Mouse (Mus musculus): Measurements from ENCODE around the gene Cd68. TPM values are rescaled to one million over a fixed set of nuclear protein-coding genes. Genes with fewer than 3 reads are reported as not detected.
"Not testable (repeated sequence)": the region's sequence is repeated elsewhere in the genome, so short reads cannot be mapped to it uniquely, and the experiment has no call there.

Cd68 gene
- total and polyA plus RNA-seq, 3 experiments = 7.4 to 14.8 (median 7.6) TPM

- Histone ChIP-seq H3K27me3 (ENCODE audit: control insufficient read depth, insufficient read depth, low read length) (no peaks in the 10 kb centered on the region), H3K36me3 (ENCODE audit: control insufficient read depth, insufficient read depth, low read length) (peaks cover 9% of the 10 kb centered on the region), H3K4me1 (ENCODE audit: control insufficient read depth, insufficient read depth, low read length) (peaks cover 4% of the 10 kb centered on the region), H3K79me2 (replicated peaks; ENCODE audit: control insufficient read depth, insufficient read depth, low read length) (peaks cover 2% of the 10 kb centered on the region), H3K9ac (ENCODE audit: low read depth, low read length) (no peak overlapping the region), H3K27ac (no peak overlapping the region), H3K4me3 (no peak overlapping the region)
- no peak for DNase-seq
- intact Hi-C loops (cut with DNase I) = loop anchor here (2.0 kb wide), 1 partner anchor 27 kb away; no protein-coding TSS in a partner anchor
- 53% methylated on average over 1 of the region's 1 CpGs for WGBS
- TF ChIP-seq CTCF (IDR thresholded peaks at IDR 0.05) = peak; percentile 82
- TF ChIP-seq POLR2A (IDR thresholded peaks at IDR 0.05; ENCODE audit: insufficient read depth, low read depth, low read length) = no peak
These were observed 36.2 kb downstream of the Cd68 start for GRCm38 (mm10) chr11:69629802-69630201.

DNA sequence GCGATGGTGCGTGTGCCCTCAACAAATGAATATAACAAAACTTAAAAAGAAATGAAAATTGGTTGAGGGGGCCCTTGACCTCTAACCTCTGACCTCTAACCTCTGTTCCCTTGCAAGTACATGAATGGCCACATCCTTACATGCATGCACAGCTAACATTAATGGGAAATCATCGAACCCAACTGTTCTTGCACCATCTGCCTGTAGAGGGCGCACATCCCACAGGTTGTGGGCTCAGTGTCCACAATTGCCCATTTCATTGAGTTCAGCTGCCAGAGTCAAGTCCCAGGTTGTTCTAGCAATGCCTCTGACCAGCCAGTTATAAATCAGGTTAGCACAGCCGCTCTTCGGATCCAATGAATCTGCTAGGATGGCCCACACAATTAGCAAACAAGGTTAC lies 37.7 kb downstream of the Cd68 start:
- Histone ChIP-seq H3K4me1 (ENCODE audit: control insufficient read depth, insufficient read depth, low read length) (no peaks in the 10 kb centered on the region), H3K27me3 (ENCODE audit: control insufficient read depth, insufficient read depth, low read length) (no peaks in the 10 kb centered on the region), H3K4me3 (no peak overlapping the region), H3K79me2 (replicated peaks; ENCODE audit: control insufficient read depth, insufficient read depth, low read length) (peaks cover 2% of the 10 kb centered on the region), H3K36me3 (ENCODE audit: control insufficient read depth, insufficient read depth, low read length) (0 out of 2 replicates have a peak, but pooled peaks cover 2% of the 10 kb centered on the region), H3K9ac (ENCODE audit: low read depth, low read length) (no peak overlapping the region), H3K27ac (no peak overlapping the region)
- intact Hi-C loops (cut with DNase I) = loop anchor here (2.0 kb wide), 1 partner anchor 29 kb away; no protein-coding TSS in a partner anchor
- 39% methylated on average over 6 of the region's 6 CpGs for WGBS
- TF ChIP-seq EP300 (IDR thresholded peaks at IDR 0.05; ENCODE audit: insufficient read depth, low read depth, low read length) (peak; percentile 67; the same call in 1 of the 2 replicates), CTCF (IDR thresholded peaks at IDR 0.05) (peak; percentile 96), POLR2A (IDR thresholded peaks at IDR 0.05; ENCODE audit: insufficient read depth, low read depth, low read length) (no peak)
- DNase-seq = peak; percentile 70 to 82

DNA sequence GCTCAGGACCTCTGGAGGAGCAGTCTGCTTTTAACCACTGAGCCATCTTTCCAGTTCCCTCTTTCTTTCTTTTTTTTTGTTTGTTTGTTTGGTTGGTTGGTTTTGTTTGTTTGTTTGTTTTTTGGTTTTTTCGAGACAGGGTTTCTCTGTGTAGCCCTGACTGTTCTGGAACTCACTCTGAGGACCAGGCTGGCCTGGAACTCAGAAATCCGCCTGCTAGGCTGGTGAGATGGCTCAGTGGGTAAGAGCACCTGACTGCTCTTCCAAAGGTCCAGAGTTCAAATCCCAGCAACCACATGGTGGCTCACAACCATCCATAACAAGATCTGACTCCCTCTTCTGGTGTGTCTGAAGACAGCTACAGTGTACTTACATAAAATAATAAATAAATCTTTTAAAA lies 41.6 kb downstream of the Cd68 start:
- H3K4me3 ChIP-seq; H3K9ac ChIP-seq (ENCODE audit: low read depth, low read length); H3K79me2 ChIP-seq (replicated peaks; ENCODE audit: control insufficient read depth, insufficient read depth, low read length); H3K27ac ChIP-seq; H3K36me3 ChIP-seq (ENCODE audit: control insufficient read depth, insufficient read depth, low read length); H3K27me3 ChIP-seq (ENCODE audit: control insufficient read depth, insufficient read depth, low read length); DNase-seq; H3K4me1 ChIP-seq (ENCODE audit: control insufficient read depth, insufficient read depth, low read length); intact Hi-C loops (cut with DNase I): not testable (repeated sequence)
- WGBS = 89% methylated on average over 2 of the region's 2 CpGs

- Histone ChIP-seq H3K79me2 (replicated peaks; ENCODE audit: control insufficient read depth, insufficient read depth, low read length) (no peaks in the 10 kb centered on the region), H3K4me3 (no peak overlapping the region), H3K9ac (ENCODE audit: low read depth, low read length) (no peak overlapping the region), H3K4me1 (ENCODE audit: control insufficient read depth, insufficient read depth, low read length) (peaks cover 1% of the 10 kb centered on the region; the same call in 1 of the 2 replicates), H3K27ac (no peak overlapping the region), H3K27me3 (ENCODE audit: control insufficient read depth, insufficient read depth, low read length) (no peaks in the 10 kb centered on the region), H3K36me3 (ENCODE audit: control insufficient read depth, insufficient read depth, low read length) (no peaks in the 10 kb centered on the region)
- 86% methylated on average over 4 of the region's 4 CpGs for WGBS
- DNase-seq = no peak
- TF ChIP-seq CTCF (IDR thresholded peaks at IDR 0.05) (no peak), EP300 (IDR thresholded peaks at IDR 0.05; ENCODE audit: insufficient read depth, low read depth, low read length) (no peak), POLR2A (IDR thresholded peaks at IDR 0.05; ENCODE audit: insufficient read depth, low read depth, low read length) (no peak)
- intact Hi-C loops (cut with DNase I) = no loop called here
These were observed 42.9 kb downstream of the Cd68 start for GRCm38 (mm10) chr11:69623006-69623405.

DNA sequence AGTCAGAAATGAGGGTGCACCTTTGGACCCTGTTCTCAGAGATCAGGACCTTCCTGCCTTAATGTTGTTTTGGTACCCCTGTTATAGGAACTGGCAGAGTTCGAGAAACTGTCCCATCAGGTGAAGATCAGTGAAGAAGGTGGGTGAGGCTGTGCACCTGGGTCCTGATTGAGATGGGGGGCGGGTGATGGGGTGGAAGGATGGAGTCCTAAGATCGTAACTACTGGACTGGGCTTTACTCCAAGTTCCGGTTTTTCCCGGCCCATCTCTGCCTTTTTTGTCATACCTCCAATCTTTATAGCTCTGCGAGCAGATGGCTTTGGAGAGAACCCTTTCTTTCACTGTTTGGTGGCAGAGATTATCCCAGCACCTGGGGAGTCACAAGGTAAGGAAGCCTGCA lies 43.5 kb downstream of the Cd68 start:
- H3K36me3 ChIP-seq (ENCODE audit: control insufficient read depth, insufficient read depth, low read length) = no peaks in the 10 kb centered on the region
- 23% methylated on average over 6 of the region's 6 CpGs for WGBS
- peak overlapping the region; percentile 67 for H3K9ac ChIP-seq (ENCODE audit: low read depth, low read length)
- peak overlapping the region; percentile 79 for H3K4me3 ChIP-seq
- peak overlapping the region; percentile 86 for H3K27ac ChIP-seq
- intact Hi-C loops (cut with DNase I) = no loop called here
- no peak for TF ChIP-seq EP300 (IDR thresholded peaks at IDR 0.05; ENCODE audit: insufficient read depth, low read depth, low read length)
- TF ChIP-seq POLR2A (IDR thresholded peaks at IDR 0.05; ENCODE audit: insufficient read depth, low read depth, low read length) = no peak
- TF ChIP-seq CTCF (IDR thresholded peaks at IDR 0.05) = no peak
- no peaks in the 10 kb centered on the region for H3K27me3 ChIP-seq (ENCODE audit: control insufficient read depth, insufficient read depth, low read length)
- H3K79me2 ChIP-seq (replicated peaks; ENCODE audit: control insufficient read depth, insufficient read depth, low read length) = no peaks in the 10 kb centered on the region
- DNase-seq = no peak
- peaks cover 1% of the 10 kb centered on the region; the same call in 1 of the 2 replicates for H3K4me1 ChIP-seq (ENCODE audit: control insufficient read depth, insufficient read depth, low read length)

GRCm38 (mm10) chr11:69621571-69622268 lies 44.2 kb downstream of the Cd68 start, which contains the start of gene Sat2:
TSS of gene Sat2 (plus strand) at chr11:69622024.
- H3K27ac ChIP-seq = peak within 1 kb of the TSS; percentile 86
- no peaks in the 10 kb centered on the region for H3K79me2 ChIP-seq (replicated peaks; ENCODE audit: control insufficient read depth, insufficient read depth, low read length)
- 1% methylated on average over 20 of the region's 20 CpGs for WGBS
- H3K36me3 ChIP-seq (ENCODE audit: control insufficient read depth, insufficient read depth, low read length) = no peaks in the 10 kb centered on the region
- DNase-seq = peak; percentile 70 to 75
- peaks cover 1% of the 10 kb centered on the region; the same call in 1 of the 2 replicates for H3K4me1 ChIP-seq (ENCODE audit: control insufficient read depth, insufficient read depth, low read length)
- peak; percentile 65 for TF ChIP-seq POLR2A (IDR thresholded peaks at IDR 0.05; ENCODE audit: insufficient read depth, low read depth, low read length)
- TF ChIP-seq CTCF (IDR thresholded peaks at IDR 0.05) = no peak
- H3K27me3 ChIP-seq (ENCODE audit: control insufficient read depth, insufficient read depth, low read length) = no peaks in the 10 kb centered on the region
- intact Hi-C loops (cut with DNase I) = no loop called here
- peak within 1 kb of the TSS; percentile 79 for H3K4me3 ChIP-seq
- H3K9ac ChIP-seq (ENCODE audit: low read depth, low read length) = peak within 1 kb of the TSS; percentile 67
